Mouse (Mus musculus) olfactory bulb, adult 2 months (tissue): ENCODE results near the gene Hacd3.

Source experiments
- CTCF ChIP-seq: fragments of 200-500 bp; IDR thresholded peaks from 2 replicates; pipeline ENCODE4 v1.5.1; 2012; ENCODE audit warnings: low read depth, mild to moderate bottlenecking, low read length, moderate library complexity; ENCODE audit not compliant: insufficient read depth
- POLR2A ChIP-seq: fragments of 200-500 bp; IDR thresholded peaks from 2 replicates; pipeline ENCODE4 v1.6.1; 2012; ENCODE audit warnings: mild to moderate bottlenecking, low read depth, low read length, moderate library complexity; ENCODE audit not compliant: insufficient read depth

DNA sequence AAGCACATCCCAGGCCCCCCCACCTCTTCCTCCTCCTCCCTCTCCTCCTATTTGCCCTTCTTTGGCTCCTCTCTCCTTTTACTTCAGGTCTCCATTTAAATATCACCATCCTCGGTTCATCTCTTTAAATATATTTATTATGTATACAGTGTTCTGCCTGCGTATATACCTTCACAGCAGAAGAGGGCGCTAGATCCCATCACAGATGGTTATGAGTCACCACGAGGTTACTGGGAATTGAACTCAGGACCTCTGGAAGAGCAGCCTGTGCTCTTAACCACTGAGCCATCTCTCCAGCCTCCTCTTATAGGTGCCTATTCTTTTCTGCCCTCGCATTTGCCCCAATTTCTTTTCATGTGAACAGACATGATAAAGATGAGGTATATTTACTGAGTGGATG is 84.0 kb downstream of the Hacd3 start:
- TF ChIP-seq CTCF (no peak), POLR2A (no peak)
